Mouse (Mus musculus) central nervous system, embryonic 14 days (tissue): ENCODE results near the gene Lamb2. TPM values are rescaled to one million over a fixed set of nuclear protein-coding genes. Genes with fewer than 3 reads are reported as not detected.

Experiments
- polyA plus RNA-seq: library from polyadenylated mRNA; depleted of rRNA; stranded (reverse); fragments of >200 nt; gene quantifications from 2 replicates; pipeline ENCODE4 v1.2.3, GENCODE M21; 2012; rRNA removed

Gene Lamb2
- polyA plus RNA-seq = 52.1 and 78.8 TPM in 2 replicates

DNA sequence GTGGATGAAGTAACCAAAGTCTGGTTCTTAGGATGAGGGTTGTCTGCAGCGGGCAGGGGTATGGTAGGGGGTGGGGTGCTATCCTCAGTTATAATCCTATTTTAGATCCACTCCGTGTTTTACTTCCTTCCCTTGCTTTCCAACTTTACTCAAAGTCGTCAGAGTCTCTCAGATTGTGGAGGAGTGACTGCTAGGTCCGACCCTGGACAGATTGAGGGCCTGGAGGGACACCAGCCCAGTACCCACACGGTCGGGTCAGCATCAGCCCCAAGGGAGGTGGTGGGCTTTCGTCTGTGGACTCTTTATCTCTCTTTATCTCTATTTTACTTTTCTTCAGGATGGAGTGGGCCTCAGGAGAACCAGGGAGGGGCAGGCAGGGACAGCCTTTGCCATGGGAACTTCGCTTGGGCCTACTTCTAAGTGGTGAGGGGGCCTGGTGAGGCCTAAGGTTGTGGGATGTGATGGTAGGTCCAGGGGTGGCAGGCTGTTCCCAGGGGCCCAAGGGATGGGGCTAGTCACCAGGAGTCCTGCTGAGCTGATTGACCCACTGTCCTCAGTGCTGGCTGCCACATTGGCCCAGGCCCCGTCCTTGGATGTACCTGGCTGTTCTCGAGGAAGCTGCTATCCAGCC, at the start of gene Lamb2:
TSS of gene Lamb2 (plus strand) at position 16 of the 631 bp plus-strand sequence.

DNA sequence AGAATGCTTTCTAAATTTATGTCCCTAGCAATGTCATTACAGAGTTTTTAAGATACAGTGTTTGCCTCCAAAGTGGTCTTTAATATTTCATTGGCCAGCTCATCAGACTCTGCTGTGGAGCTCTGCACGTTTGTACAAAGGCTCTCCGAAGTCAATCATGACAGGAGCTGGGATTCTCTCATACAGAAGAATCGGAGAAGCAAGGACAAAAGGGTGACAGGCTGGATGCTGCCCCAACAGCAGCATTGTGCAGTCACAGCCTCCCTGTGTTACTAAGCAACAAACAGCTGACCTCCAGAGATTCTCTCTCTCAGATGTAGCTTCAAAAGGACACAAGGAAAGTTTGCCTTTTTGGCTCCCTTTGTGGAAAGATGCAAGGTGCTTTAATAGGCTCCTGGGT, 43.4 kb upstream of the Lamb2 start, which contains the start of gene BC048562:
TSS of gene BC048562 (plus strand) at position 301 of the 400 bp plus-strand sequence.

DNA sequence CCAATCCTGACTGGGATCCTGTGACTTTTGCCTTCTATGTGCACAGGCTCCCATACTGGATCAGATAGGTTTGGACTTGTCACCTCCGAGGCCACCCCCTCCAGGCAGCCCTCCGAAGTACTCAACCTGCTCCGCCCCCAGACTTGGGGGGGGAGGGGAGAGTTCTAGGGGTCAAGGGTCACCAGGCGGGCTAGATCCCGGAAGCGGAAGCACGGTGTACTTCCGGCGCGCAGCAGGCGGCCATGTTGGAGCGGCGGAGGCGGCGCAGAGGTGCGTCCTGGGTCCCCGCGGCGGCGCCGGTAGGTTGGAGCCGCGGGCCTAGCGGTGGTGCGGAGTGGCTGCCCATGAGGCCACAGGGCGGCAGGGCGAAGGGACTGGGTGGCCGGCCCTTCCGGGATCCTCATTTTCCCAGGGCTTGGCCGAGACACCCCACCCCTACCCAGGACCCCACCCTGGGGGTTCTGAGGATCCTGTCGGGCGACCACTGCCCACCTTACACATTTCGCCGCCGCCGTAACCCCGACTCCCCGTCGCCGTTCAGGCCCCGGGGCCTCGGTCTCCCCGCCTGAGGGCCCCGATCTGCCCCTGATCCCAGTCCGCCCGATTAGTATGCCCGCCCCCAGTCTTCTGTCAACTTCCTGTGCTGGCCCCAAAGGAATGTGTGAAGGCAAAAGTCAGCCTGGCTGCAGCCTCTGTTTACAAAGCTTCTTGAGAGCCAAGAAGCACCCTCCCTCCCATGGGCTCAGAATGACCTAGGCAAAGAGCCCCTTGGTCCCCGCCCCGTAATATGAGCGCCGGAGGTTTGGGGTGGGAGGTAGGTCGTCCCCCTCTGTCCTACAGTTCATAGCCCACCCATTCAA, 19.0 kb upstream of the Lamb2 start, which contains the start of gene Ccdc71:
TSS of gene Ccdc71 (plus strand) at position 209 of the 860 bp plus-strand sequence.

DNA sequence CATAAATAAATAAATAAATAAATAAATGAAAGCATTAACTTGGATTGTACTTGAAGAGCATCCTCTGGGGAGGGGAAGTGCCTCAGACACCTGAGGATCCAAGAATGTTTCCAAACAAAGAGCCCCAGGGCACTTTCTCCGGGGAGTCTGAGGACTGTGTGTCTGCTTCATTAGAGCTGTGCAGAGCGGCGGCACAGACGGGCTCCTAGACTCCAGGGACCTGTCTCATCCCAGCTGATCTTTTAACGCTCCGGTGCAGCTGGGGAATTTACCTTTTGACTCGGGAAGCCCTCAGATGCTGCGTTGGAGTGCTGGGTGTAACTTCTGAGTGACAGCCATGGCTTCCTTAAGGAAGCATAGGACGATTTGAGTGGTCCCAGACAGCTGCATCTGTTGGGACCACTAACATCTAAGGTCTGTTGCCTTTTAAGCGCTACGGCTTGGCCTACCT, 18.3 kb upstream of the Lamb2 start, which contains the start of gene Klhdc8b:
TSS of gene Klhdc8b (minus strand) at position 401 of the 451 bp plus-strand sequence.

DNA sequence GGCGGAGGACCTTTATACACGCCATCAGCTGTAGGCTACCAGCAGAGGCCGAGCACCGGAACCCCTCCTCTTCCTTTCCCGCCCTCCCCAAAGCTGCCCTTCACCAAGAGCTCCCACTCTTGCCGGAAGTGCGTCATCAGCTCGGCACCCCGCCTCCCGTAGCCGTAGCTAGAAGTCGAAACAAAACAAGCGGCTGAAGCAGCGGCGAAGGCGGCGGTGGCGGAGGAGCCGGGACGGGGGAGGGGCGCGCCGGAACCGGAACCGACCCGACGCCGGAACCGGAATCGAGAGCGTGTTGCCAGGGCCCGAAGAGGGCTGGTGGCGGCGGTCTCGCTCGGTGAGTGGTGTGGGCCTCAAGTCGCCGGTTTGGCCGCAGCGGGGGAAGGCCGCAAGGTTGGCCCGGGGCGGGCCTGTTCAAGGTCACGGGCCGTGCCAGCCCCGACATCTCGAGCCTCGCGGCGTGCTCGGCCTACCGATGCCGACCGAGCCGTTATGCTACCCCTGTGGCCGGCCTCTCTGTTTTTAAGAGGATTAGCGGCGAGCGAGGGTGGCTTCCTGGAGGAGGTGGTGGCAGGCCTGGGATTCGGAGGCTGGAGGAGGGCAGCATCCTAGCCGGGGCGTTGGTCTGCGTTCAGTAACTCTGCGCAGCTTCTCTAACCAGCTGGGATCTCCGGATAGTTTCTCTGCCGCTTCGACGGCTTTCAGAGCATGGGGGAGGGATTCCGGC, 11.2 kb downstream of the Lamb2 start, which contains the start of gene Usp19:
TSS of gene Usp19 (plus strand) at position 44 of the 727 bp plus-strand sequence.

DNA sequence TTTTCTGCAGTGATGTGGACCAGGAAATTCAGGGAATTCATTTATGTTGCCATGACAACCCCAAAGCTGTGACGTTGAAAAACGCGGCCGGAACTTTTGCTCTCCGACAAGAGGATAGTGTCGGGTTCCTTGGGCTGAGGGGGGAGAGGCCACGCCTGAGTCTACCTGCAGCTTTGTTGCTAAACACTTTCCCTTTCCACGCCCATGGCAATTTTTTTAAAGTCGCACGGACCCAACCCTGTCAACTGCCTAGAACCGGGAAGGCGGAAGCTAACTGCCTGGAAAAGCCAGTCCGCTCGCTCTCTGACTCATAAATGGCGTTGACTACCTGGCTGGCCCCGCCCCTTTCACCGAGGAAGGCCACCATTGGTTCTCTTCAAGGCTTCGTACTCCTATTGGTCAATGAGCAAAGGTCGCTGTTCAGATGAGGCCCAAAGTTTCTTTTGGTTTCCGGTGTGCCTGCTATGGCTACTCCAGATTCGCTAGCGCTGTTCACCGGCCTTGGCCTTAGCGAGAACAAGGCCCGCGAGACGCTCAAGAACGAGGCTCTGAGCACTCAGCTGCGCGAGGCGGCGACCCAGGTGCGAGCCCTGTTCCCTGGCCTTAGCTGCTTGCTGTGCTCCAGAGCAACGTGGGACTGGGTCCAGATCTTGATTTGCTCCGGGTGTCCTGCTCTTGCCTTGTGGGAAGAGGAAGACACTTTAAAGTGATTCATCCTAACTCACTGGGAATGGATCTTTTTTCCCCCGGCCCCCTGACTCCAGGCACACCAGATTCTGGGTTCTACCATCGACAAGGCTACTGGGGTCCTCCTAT, 28.3 kb downstream of the Lamb2 start, which contains the start of gene Qars:
TSS of gene Qars (plus strand) at position 88 of the 816 bp plus-strand sequence.

DNA sequence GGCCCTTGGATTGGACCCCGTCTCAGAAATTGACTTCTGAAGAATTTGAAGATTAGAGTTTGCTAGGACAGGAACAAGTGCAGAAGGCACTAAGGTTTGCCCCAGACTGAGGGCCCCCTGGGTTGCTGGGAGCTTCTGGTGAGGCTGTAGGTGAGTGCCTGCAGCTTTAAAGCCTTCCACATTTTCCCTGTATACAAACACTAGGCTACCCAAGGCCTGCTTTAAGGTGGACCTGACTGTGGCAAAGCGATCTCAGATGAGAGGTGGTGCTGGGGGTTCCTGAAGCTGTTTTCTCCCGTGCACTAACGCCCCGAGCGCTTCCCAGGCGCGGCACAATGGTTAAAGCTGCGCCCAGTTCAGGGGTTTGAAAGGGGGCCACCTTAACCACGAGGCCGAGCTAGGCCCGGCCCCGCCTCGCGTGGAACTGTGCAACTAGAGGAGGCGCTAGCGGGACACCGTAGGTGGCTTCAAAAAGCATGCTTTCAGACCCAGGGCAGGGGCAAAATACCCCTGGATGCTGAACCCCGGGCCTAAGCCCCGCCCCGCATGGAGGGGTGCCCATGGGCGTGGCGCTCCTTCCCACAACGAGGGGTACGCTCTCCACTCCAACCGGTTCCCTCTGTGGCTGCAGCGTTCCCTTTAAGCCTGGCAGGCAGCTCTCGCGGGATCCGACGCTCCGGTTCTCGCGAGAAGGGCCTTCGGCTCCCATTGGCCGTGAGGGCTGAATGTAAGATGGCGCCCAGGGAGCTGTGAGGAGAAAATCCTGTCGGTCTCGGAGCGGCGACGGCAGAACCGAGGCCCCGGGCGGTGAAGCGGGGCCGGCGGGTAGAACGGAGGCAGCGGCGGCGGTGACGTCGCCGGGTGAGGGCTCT, 37.1 kb downstream of the Lamb2 start, which contains the start of gene Qrich1:
TSS of gene Qrich1 (plus strand) at position 427 of the 872 bp plus-strand sequence.

Other genes with a start within 250 kb of the Lamb2 start
- gene Dag1, start 215.8 kb upstream of the Lamb2 start, polyA plus RNA-seq = 31.1 and 37.4 TPM in 2 replicates
- gene Nicn1, start 189.3 kb upstream of the Lamb2 start, polyA plus RNA-seq = 87.9 and 91.8 TPM in 2 replicates
- 64.2 and 65.5 TPM in 2 replicates for gene Amt, start 182.9 kb upstream of the Lamb2 start, polyA plus RNA-seq
- 212 and 233 TPM in 2 replicates for gene Rhoa, start 173.6 kb upstream of the Lamb2 start, polyA plus RNA-seq
- gene Tcta, start 173.6 kb upstream of the Lamb2 start, polyA plus RNA-seq = 31.7 and 35.3 TPM in 2 replicates
- gene Gpx1, start 140.8 kb upstream of the Lamb2 start, polyA plus RNA-seq = 370 and 383 TPM in 2 replicates
- gene Usp4, start 131.9 kb upstream of the Lamb2 start, polyA plus RNA-seq = 121 and 125 TPM in 2 replicates
- gene 1700102P08Rik, start 86.9 kb upstream of the Lamb2 start, polyA plus RNA-seq = 2.8 and 3.4 TPM in 2 replicates
- 1.7 and 2.2 TPM in 2 replicates for gene Ccdc36, start 51.3 kb upstream of the Lamb2 start, polyA plus RNA-seq
- not detected in 2 replicates for gene BC048562, start 43.3 kb upstream of the Lamb2 start, polyA plus RNA-seq
- gene Ccdc71, start 19.2 kb upstream of the Lamb2 start, polyA plus RNA-seq = 31.1 and 35.9 TPM in 2 replicates
- 75.5 and 76.3 TPM in 2 replicates for gene Klhdc8b, start 18.2 kb upstream of the Lamb2 start, polyA plus RNA-seq
- 179 and 187 TPM in 2 replicates for gene Usp19, start 10.9 kb downstream of the Lamb2 start, polyA plus RNA-seq
- gene Qars, start 28.0 kb downstream of the Lamb2 start, polyA plus RNA-seq = 190 and 192 TPM in 2 replicates
- 128 and 130 TPM in 2 replicates for gene Qrich1, start 37.1 kb downstream of the Lamb2 start, polyA plus RNA-seq
- gene Impdh2, start 80.5 kb downstream of the Lamb2 start, polyA plus RNA-seq = 152 and 156 TPM in 2 replicates
- 43.8 and 48.6 TPM in 2 replicates for gene Ndufaf3, start 87.7 kb downstream of the Lamb2 start, polyA plus RNA-seq
- gene Dalrd3, start 90.2 kb downstream of the Lamb2 start, polyA plus RNA-seq = 225 and 236 TPM in 2 replicates
- gene Wdr6, start 99.0 kb downstream of the Lamb2 start, polyA plus RNA-seq = 254 and 260 TPM in 2 replicates
- 27.8 and 30.9 TPM in 2 replicates for gene P4htm, start 117.9 kb downstream of the Lamb2 start, polyA plus RNA-seq
- gene Arih2, start 169.7 kb downstream of the Lamb2 start, polyA plus RNA-seq = 49.9 and 50.4 TPM in 2 replicates
- gene Slc25a20, start 182.4 kb downstream of the Lamb2 start, polyA plus RNA-seq = 19.2 and 22.5 TPM in 2 replicates
- gene Prkar2a, start 209.6 kb downstream of the Lamb2 start, polyA plus RNA-seq = 29.5 and 30.5 TPM in 2 replicates